Mouse (Mus musculus) hindbrain, embryonic 15.5 days (tissue): ENCODE measurements around the gene Lrg1. TPM values are rescaled to one million over a fixed set of nuclear protein-coding genes. Genes with fewer than 3 reads are reported as not detected.
A peak's percentile ranks its signal among the peaks of the same experiment; 100 is the strongest.
"Not testable (repeated sequence)": the region's sequence is repeated elsewhere in the genome, so short reads cannot be mapped to it uniquely, and the experiment has no call there.

ENCODE experiments used
- ATAC-seq: fragments of 200-750 bp; cut with Nextera tagmentation; 2 replicates; pipeline ENCODE4 v1.8.0; 2017; ENCODE audit warnings: low read depth, moderate number of reproducible peaks, moderate TSS enrichment; ENCODE audit not compliant: low FRiP score
- H3K27ac ChIP-seq: fragments of 300-500 bp; sonication (generic); replicated peaks from 2 replicates; pipeline ENCODE4 v1.5.1; 2015; ENCODE audit warnings: mild to moderate bottlenecking, inconsistent platforms
- H3K27me3 ChIP-seq: fragments of 300-500 bp; sonication (generic); 2 replicates; pipeline ENCODE4 v1.6.1; 2015; ENCODE audit warnings: control low read depth, inconsistent platforms
- H3K36me3 ChIP-seq: fragments of 300-500 bp; sonication (generic); 2 replicates; pipeline ENCODE4 v1.6.1; 2015; ENCODE audit warnings: control low read depth, inconsistent platforms
- H3K4me1 ChIP-seq: fragments of 300-500 bp; sonication (generic); replicated peaks from 2 replicates; pipeline ENCODE4 v1.6.1; 2015; ENCODE audit warnings: control low read depth, inconsistent platforms
- H3K4me2 ChIP-seq: fragments of 300-500 bp; sonication (generic); 2 replicates; pipeline ENCODE4 v1.6.1; 2015; ENCODE audit warnings: moderate library complexity, mild to moderate bottlenecking, inconsistent platforms
- H3K4me3 ChIP-seq: fragments of 300-500 bp; sonication (generic); 2 replicates; pipeline ENCODE4 v1.5.1; 2015; ENCODE audit warnings: mild to moderate bottlenecking, inconsistent platforms
- H3K9ac ChIP-seq: fragments of 300-500 bp; sonication (generic); 2 replicates; pipeline ENCODE4 v1.6.1; 2015; ENCODE audit warnings: inconsistent platforms
- H3K9me3 ChIP-seq: fragments of 300-500 bp; sonication (generic); 2 replicates; pipeline ENCODE4 v1.6.1; 2016; ENCODE audit warnings: control low read depth, inconsistent platforms
- WGBS: fragments of 180-500 bp; shearing (Covaris S2); methylation state at CpG from one replicate; pipeline ENCODE4 v1.1.7; 2015; 5-methylcytosine and 5-hydroxymethylcytosine counted together
- polyA plus RNA-seq: library from polyadenylated mRNA; unstranded; fragments of >200 nt; fragmentation: Nextera tagmentation; extraction: Ambion mirVana; gene quantifications from 2 replicates; pipeline ENCODE4 v1.2.1, GENCODE M21; 2015

Gene Lrg1
- polyA plus RNA-seq, 1 experiment from 2014 or later = 0.62 TPM

GRCm38 (mm10) chr17:56080781-56081585 lies 40.8 kb downstream of the Lrg1 start:
- peak overlapping the region; percentile 65 for H3K4me3 ChIP-seq
- peak overlapping the region; percentile 65 for H3K9ac ChIP-seq
- no peaks in the 10 kb centered on the region for H3K27me3 ChIP-seq
- peak overlapping the region; percentile 78 for H3K4me2 ChIP-seq
- H3K4me1 ChIP-seq = peaks cover 38% of the 10 kb centered on the region
- H3K9me3 ChIP-seq = no peaks in the 10 kb centered on the region
- 5% methylated on average over 8 of the region's 8 CpGs for WGBS
- peaks cover 2% of the 10 kb centered on the region; the same call in 1 of the 2 replicates for H3K36me3 ChIP-seq
- ATAC-seq = peak; percentile 25
- peak overlapping the region; percentile 30; the same call in 1 of the 2 replicates for H3K27ac ChIP-seq

DNA sequence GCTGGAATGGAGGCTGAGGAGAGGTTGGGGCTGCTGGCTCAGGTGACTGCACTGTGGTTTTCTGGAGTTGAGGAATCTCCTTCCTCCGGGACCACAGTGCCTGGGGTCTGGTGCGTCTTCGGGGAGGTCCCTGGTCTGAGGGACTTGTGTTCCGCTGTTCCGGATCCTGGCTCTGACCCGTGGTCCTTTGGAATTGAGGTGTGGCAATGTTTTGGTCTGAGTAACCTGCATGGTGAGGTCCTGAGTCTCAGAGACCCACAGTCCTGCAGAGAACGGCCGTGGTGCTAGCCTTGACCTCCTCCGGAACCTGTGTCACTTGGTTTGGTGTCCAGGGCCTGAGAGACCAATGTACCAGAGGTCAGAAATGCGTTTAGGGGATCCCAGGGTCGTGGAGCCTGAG lies 41.9 kb downstream of the Lrg1 start:
- peak overlapping the region; percentile 63 for H3K27ac ChIP-seq
- WGBS = 3% methylated on average over 11 of the region's 11 CpGs
- H3K27me3 ChIP-seq = no peaks in the 10 kb centered on the region
- no peaks in the 10 kb centered on the region for H3K9me3 ChIP-seq
- H3K9ac ChIP-seq = peak overlapping the region; percentile 65
- peaks cover 2% of the 10 kb centered on the region; the same call in 1 of the 2 replicates for H3K36me3 ChIP-seq
- peaks cover 44% of the 10 kb centered on the region for H3K4me1 ChIP-seq
- peak overlapping the region; percentile 78 for H3K4me2 ChIP-seq
- peak overlapping the region; percentile 65 for H3K4me3 ChIP-seq
- no peak for ATAC-seq

DNA sequence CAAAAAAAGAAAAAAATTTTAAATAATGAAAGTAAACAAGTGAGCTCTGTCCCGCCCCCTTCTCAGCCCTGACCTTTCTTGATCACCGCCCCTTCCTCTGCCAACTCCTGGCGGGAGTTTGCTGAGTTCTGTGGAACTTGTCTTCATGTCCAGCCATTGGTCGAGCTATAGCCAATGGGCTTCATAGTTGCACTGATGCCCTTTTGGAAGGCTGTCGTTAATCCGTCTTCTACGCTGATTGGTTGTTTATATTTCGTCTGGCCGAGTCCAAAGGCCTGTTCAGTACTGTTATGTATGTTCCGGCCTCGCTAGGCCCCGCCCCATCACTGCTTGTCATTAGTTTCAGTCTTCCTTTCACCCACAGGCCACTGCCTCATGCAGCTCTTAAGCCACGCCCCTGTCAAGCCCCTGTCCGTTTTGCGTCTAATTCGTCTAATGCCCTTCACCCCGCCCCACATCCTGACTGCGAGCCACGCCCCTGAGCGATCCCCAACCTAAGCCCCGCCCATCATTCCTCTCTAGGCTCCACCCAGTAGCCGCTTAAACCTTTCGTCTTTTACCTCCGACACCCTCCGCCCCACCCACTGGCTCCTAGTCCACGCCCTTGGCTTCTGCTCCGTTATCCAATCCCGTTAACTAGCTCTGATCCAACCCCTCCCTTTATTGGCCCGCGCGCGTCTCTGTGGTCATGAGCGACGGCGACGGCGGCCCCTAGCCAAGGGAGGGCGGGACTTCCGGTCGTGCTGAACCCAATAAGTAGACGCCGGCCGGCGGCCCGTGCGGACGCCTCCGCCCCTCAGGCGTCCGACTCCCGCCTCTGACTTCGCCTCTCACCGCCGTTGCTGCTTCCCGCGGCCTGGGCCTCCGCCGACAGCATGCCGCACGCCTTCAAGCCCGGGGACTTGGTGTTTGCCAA lies 42.7 kb downstream of the Lrg1 start, which contains the start of gene Hdgfl2:
TSS of gene Hdgfl2 (plus strand) at position 755 of the 916 bp plus-strand sequence.
- Histone ChIP-seq H3K27me3 (no peaks in the 10 kb centered on the region), H3K36me3 (peaks cover 2% of the 10 kb centered on the region; the same call in 1 of the 2 replicates), H3K9ac (peak within 1 kb of the TSS; percentile 65), H3K4me3 (peak within 1 kb of the TSS; percentile 65), H3K4me2 (peak within 1 kb of the TSS; percentile 78), H3K27ac (peak within 1 kb of the TSS; percentile 79), H3K9me3 (no peaks in the 10 kb centered on the region), H3K4me1 (peaks cover 47% of the 10 kb centered on the region)
- under 1% methylated on average over 60 of the region's 61 CpGs for WGBS
- ATAC-seq = peak; percentile 94

DNA sequence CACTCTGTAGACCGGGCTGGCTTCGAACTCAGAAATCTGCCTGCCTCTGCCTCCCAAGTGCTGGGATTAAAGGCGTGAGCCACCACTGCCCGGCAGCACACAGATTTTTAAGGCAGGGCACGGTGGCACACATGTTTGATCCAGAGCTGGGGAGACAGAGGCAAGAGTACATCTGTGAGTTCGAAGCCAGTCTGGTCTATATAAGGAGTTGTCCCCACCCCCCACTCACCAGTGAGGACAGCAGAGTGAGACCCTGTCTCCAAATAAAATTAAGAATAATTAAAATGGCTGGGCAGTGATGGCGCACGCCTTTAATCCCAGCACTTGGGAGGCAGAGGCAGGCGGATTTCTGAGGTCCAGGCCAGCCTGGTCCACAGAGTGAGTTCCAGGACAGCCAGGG lies 43.4 kb downstream of the Lrg1 start:
- not testable (repeated sequence) for H3K36me3 ChIP-seq, H3K27me3 ChIP-seq, ATAC-seq, H3K9ac ChIP-seq, H3K9me3 ChIP-seq
- WGBS = 65% methylated on average over 9 of the region's 9 CpGs
- peak overlapping the region; percentile 79 for H3K27ac ChIP-seq
- H3K4me3 ChIP-seq = peak overlapping the region; percentile 65
- H3K4me2 ChIP-seq = peak overlapping the region; percentile 78
- peaks cover 54% of the 10 kb centered on the region for H3K4me1 ChIP-seq

- Histone ChIP-seq H3K9me3 (no peaks in the 10 kb centered on the region), H3K4me3 (no peak overlapping the region), H3K4me2 (no peak overlapping the region), H3K9ac (no peak overlapping the region), H3K27me3 (no peaks in the 10 kb centered on the region), H3K36me3 (peaks cover 11% of the 10 kb centered on the region), H3K27ac (no peak overlapping the region), H3K4me1 (peaks cover 47% of the 10 kb centered on the region)
- WGBS = 93% methylated on average over 5 of the region's 5 CpGs
- no peak for ATAC-seq
Measured at GRCm38 (mm10) chr17:56077523-56077922, 44.3 kb downstream of the Lrg1 start.

DNA sequence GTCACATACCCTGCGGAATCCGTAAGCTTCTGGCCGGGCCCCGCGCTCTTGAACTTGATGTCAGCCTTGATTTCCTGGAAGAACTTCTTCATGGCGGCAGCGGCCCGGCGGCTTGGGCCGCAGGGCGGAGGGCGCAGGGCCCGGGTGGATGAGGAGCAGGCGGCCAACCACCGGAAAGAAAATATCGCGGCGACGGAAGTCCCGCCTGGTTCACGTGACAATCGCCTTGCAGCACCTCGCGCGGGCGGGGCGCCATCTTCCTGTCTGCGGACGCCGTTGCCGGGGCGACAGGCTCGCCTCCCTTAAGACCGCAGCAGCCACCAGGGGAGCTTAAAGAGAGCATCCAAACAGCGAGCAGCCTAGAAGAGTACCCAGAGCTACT lies 47.0 kb downstream of the Lrg1 start, which contains the start of gene Ubxn6:
TSS of gene Ubxn6 (minus strand) at position 202 of the 382 bp plus-strand sequence.
- Histone ChIP-seq H3K4me2 (peak within 1 kb of the TSS; percentile 88), H3K27me3 (no peaks in the 10 kb centered on the region), H3K4me1 (peaks cover 21% of the 10 kb centered on the region), H3K36me3 (peaks cover 36% of the 10 kb centered on the region), H3K27ac (peak within 1 kb of the TSS; percentile 96), H3K9me3 (no peaks in the 10 kb centered on the region), H3K9ac (peak within 1 kb of the TSS; percentile 89), H3K4me3 (peak within 1 kb of the TSS; percentile 98)
- peak; percentile 40 for ATAC-seq
- under 1% methylated on average over 35 of the region's 35 CpGs for WGBS

DNA sequence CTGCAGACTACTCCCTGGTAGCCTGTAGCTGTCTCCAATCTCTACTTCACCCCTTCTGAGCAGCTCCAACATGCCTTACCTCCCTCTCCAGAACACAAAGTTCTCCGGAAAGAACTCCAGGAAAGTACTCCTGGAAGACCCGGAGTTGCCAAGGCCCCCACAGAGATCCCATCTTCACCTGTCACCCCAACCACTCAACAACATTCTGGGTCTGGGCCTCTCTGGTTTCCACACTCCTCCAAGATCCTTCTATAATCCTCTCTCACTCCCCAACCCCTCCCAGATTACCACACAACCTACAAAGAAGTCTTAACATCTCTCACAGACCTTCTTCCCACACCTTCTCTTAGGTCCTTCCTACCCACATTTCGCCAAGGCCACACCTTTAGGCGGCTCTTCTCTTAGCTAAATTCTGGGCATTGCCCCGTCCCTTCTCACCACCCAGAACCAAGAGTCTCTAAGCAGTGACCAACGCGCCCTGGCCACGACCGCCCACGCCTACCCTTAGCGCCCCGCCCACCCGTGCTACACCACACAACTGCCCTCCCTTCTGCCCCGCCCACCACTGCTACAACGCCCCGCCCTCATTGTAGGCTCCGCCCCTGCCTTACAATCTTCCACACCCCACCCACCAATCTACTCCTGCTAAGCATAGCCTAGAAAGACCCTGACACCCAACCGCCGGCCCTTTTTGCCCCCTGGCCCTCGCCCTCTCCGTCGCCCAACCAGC lies 47.5 kb downstream of the Lrg1 start:
- H3K36me3 ChIP-seq = peaks cover 42% of the 10 kb centered on the region
- H3K4me1 ChIP-seq = peaks cover 21% of the 10 kb centered on the region
- peak overlapping the region; percentile 96 for H3K27ac ChIP-seq
- H3K27me3 ChIP-seq = no peaks in the 10 kb centered on the region
- H3K4me2 ChIP-seq = peak overlapping the region; percentile 88
- peak overlapping the region; percentile 98 for H3K4me3 ChIP-seq
- peak; percentile 0; the same call in 1 of the 2 replicates for ATAC-seq
- 8% methylated on average over 22 of the region's 22 CpGs for WGBS
- H3K9me3 ChIP-seq = no peaks in the 10 kb centered on the region
- H3K9ac ChIP-seq = peak overlapping the region; percentile 89

DNA sequence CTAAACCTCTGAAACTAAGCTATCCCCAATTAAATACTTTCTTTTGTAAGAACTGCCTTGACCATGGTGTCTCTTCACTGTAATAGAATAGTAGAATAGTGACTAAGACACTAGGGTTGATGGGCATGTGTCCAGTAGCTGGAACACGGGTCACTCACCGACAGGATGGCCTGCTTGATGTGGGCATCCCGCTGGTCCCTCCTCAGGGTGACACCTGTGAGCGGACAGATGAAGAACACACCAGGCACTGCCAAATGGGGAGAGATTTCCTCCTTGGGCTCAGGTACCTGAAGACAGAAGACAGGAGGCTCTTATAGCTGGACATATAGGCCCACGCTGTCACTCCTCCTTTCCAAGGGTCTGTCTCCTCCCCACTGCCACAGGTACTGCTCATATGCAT lies 49.6 kb downstream of the Lrg1 start:
- Histone ChIP-seq H3K27ac (no peak overlapping the region), H3K36me3 (peaks cover 62% of the 10 kb centered on the region), H3K9ac (no peak overlapping the region), H3K9me3 (no peaks in the 10 kb centered on the region), H3K4me1 (peaks cover 17% of the 10 kb centered on the region), H3K4me2 (no peak overlapping the region), H3K4me3 (no peak overlapping the region), H3K27me3 (no peaks in the 10 kb centered on the region)
- ATAC-seq = no peak
- WGBS = 91% methylated on average over 5 of the region's 5 CpGs

DNA sequence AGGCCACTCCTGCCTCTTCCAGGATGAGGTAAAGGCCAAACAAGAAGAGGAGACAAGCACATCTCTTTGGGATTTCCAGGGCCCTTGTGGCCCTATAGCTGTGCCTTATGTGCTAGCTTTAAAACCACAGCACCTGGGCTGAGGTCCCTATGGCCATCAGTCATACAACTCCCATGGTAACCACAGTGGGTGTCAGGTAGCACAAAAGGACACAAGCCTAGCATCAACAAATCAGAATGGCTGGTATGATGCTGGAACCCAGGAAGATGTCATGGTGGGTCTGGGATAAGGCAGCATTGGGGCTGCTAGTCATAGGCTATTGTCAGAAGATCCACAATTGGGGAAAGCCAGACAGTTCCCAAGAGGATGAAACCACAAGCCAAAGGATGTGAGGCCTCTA lies 50.7 kb downstream of the Lrg1 start:
- no peak overlapping the region for H3K4me2 ChIP-seq
- ATAC-seq = no peak
- no peak overlapping the region for H3K4me3 ChIP-seq
- H3K27me3 ChIP-seq = no peaks in the 10 kb centered on the region
- H3K27ac ChIP-seq = no peak overlapping the region
- H3K9ac ChIP-seq = no peak overlapping the region
- H3K4me1 ChIP-seq = peaks cover 17% of the 10 kb centered on the region
- H3K36me3 ChIP-seq = peaks cover 71% of the 10 kb centered on the region
- H3K9me3 ChIP-seq = no peaks in the 10 kb centered on the region
